Mouse (Mus musculus): Measurements from ENCODE around the gene D130043K22Rik.

D130043K22Rik gene

GRCm38 (mm10) chr13:24945567-24945966, 100.6 kb downstream of the D130043K22Rik start:
- TF ChIP-seq GATA4 (IDR thresholded peaks at IDR 0.05; ENCODE audit: insufficient replicate concordance, low read length) = no peak

GRCm38 (mm10) chr13:24947158-24947557, 102.2 kb downstream of the D130043K22Rik start:
- no peak for TF ChIP-seq GATA4 (IDR thresholded peaks at IDR 0.05; ENCODE audit: insufficient replicate concordance, low read length)

DNA sequence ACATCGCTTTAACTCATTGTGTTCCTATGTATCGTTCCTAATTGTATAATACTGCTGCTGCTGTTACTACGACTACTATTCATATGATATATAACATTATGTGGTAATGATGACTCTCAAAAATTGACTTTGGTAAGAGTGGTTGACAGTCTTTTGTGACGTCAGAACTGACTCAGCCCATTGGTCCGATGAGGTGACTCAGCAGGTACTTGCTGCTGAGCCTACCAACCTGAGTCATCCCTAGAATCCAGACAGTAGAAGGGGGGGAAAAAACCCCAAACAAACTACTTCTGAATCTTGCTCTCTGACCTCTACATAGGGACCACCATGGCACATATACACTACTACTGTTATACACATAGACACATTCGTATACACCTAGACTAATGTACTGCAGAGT, 103.9 kb downstream of the D130043K22Rik start:
- no peak for TF ChIP-seq GATA4 (IDR thresholded peaks at IDR 0.05; ENCODE audit: insufficient replicate concordance, low read length)

All from liver, adult (tissue).